Mouse (Mus musculus) naive thymus-derived CD4-positive, alpha-beta T cell, adult 5 months (primary cell): ENCODE results near the gene Smim15. TPM values are rescaled to one million over a fixed set of nuclear protein-coding genes. Genes with fewer than 3 reads are reported as not detected.

ENCODE experiments used
- polyA plus RNA-seq: library from polyadenylated mRNA; unstranded; fragments of 100-300 nt; shearing (Covaris generic); gene quantifications from one replicate; pipeline ENCODE4 v1.2.1, GENCODE M21; 2017

Smim15 gene
- polyA plus RNA-seq: 42.8 TPM

DNA sequence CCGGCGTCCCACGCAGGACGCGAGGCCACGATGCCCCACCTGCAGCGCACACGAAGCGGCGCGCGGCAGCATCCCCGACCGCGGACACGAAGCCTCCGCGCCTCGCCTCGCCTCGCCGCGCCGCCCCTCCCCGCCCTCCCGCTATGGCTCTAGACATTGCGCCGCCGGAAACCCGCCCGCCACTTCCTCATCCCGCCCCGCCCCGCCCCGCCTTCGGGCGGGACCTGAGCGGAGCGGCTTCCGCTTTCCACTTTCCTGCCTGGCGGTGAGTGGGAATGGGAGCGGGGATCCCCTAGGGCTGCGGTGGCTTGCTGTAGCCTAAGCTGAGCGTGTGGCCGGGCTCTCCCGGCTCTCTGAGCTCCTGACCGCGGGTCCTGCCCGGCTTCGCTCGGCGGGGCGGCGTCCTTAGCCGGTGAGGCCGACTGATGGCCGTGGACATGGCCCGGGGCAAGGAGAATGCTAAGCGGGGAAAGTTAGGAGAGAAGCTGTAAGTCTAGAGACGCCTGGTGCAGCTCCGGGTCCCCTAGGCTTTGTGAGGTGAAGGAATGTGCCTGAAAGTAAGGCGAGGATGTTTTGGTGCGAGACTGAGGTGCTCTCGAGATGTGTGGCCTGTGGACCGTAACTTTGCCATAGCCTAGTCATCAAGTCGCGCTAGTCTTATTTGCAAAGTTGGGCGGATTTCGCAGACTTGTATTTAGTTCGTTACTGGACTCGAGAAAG, at the start of gene Smim15:
TSS of gene Smim15 (plus strand) at position 225 of the 720 bp plus-strand sequence.

Other genes starting within 250 kb of the Smim15 start
- 7.6 TPM for gene Ndufaf2, start 114.2 kb downstream of the Smim15 start, polyA plus RNA-seq
- gene Ercc8, start 114.3 kb downstream of the Smim15 start, polyA plus RNA-seq: 14.1 TPM
- gene Elovl7, start 170.0 kb downstream of the Smim15 start, polyA plus RNA-seq: 3.2 TPM